Mouse (Mus musculus) kidney, adult 2 months (tissue): ENCODE data around the gene Ntf5.

ENCODE experiments used
- CTCF ChIP-seq: fragments of 200-500 bp; conservative IDR thresholded peaks from 2 replicates; pipeline ENCODE4 v1.5.1; 2011; ENCODE audit warnings: low read depth, mild to moderate bottlenecking, control low read depth, low read length, moderate library complexity, mixed read lengths; ENCODE audit not compliant: insufficient read depth, insufficient read length
- POLR2A ChIP-seq: fragments of 200-500 bp; IDR thresholded peaks from one replicate; pipeline ENCODE4 v1.6.1; 2011; ENCODE audit warnings: low read depth, low read length, control low read depth

GRCm38 (mm10) chr7:45457204-45458060 lies 43.9 kb downstream of the Ntf5 start:
- TF ChIP-seq CTCF (no peak), POLR2A (no peak)
